Mouse (Mus musculus) brain, embryonic 14.5 days (tissue): ENCODE measurements at regions not wholly inside any gene's neighbourhood (a gene's known extent, or its start where the extent isn't known, plus 50 kb on each side); places are given as distances from the start of the nearest gene placed in this dataset.

ENCODE experiments used
- CTCF ChIP-seq: fragments of 200-500 bp; IDR thresholded peaks from 2 replicates; pipeline ENCODE4 v1.5.1; 2012; ENCODE audit warnings: inconsistent platforms, mild to moderate bottlenecking, moderate library complexity, borderline replicate concordance; ENCODE audit not compliant: insufficient read depth, insufficient read length; ENCODE audit errors: extremely low read depth
- POLR2A ChIP-seq: fragments of 200-500 bp; IDR thresholded peaks from 2 replicates; pipeline ENCODE4 v1.6.1; 2012; ENCODE audit warnings: mild to moderate bottlenecking, inconsistent platforms, borderline replicate concordance; ENCODE audit not compliant: poor library complexity, insufficient read depth, insufficient read length, severe bottlenecking; ENCODE audit errors: extremely low read depth

DNA sequence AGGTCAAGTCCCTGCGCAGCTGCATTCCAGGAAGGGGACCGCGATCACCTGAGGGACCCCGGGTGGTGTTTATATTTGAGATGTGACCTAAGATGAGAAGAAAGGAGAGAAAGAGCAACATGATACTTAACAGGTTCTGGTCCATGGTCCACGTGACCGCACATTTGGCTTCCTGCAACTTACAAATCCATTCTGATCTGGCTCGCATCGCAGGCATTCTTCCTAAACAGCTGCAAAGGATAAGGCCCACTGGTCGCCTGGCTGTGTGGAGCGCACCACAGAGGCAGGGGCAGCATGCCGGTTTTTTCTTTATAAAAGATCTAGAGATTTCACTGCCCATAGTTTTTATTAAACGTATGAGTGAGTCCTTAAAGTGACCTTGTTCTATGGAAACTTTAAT lies 261.6 kb downstream of the Mtx2 start:
- TF ChIP-seq POLR2A (no peak), CTCF (no peak)
